Mouse (Mus musculus): ENCODE measurements around the gene Praf2. TPM values are rescaled to one million over a fixed set of nuclear protein-coding genes. Genes with fewer than 3 reads are reported as not detected.
A peak's percentile ranks its signal among the peaks of the same experiment; 100 is the strongest.

The Praf2 gene
- polyA plus RNA-seq, 1 experiment from 2014 or later, result 66.5 TPM

DNA sequence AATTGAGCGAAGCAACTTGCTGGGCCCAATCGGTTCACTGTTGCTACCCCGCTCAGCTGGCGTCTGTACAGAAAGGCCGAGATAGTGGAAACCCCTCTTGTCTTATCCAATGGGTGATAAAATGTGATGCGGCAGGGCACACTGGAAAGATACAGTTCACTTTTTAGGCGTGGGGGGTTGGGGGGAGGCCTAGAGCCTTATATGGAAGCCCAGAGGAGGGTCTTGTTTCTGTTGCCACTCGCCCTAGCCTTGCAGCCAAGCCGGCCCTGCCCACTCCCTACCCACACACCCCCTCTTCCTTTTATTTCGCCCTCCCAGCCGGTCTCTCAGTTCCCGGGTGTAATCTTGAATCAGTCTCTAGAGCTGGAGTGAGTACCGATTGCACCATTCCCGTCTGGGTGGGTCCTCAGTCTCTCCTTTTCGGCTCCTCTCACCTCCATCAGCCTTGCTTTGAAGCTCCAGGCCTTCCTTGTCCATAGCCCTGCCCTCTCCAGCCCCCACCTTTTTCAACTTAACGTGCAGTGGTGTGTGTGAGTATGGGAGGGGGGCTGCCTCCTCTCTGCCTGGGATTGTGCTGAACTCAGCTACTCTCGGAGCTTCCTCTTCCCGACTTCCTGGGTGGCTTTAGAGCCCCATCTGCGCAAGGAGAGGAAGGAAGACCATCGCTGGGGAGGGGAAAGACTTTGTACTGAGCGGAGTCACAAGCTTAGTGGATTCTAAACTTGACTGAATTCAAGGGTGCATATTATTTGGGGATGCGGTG lies 35.6 kb downstream of the Praf2 start:
- peak overlapping the region; percentile 71 for H3K4me2 ChIP-seq
- peak overlapping the region; percentile 64 for H3K4me3 ChIP-seq (replicated peaks)
- no peaks in the 10 kb centered on the region for H3K27me3 ChIP-seq
- no peak overlapping the region for H3K27ac ChIP-seq
- 17% methylated on average over 22 of the region's 22 CpGs for WGBS
- ATAC-seq (ENCODE audit: insufficient number of reproducible peaks, insufficient read depth, low FRiP score, low TSS enrichment, low read depth), result no peak
- peak overlapping the region; percentile 67 for H3K9ac ChIP-seq (replicated peaks)
- peaks cover 24% of the 10 kb centered on the region for H3K4me1 ChIP-seq (replicated peaks)
- H3K36me3 ChIP-seq, result peaks cover 27% of the 10 kb centered on the region
- H3K9me3 ChIP-seq, result no peaks in the 10 kb centered on the region

GRCm38 (mm10) chrX:7764657-7765280 lies 36.5 kb downstream of the Praf2 start:
- no peaks in the 10 kb centered on the region for H3K9me3 ChIP-seq

DNA sequence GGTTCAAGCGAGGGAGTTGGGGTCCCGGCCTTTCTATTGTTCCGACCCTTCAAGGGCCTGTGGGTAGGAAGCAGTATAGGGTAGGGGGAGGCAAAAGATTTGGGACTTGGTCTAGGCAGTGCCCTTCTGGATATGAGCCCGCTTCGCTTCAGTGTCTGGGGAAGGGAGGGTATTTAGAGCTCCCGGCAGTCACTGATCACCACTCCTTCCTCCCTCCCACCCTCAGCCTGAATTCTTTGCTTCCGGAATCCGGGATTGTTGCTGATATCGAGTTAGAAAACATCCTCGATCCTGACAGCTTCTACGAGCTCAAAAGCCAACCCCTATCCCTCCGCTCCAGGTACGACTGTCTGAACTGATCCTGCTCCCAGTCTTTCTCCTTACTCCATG lies 37.0 kb downstream of the Praf2 start:
- WGBS, result 27% methylated on average over 13 of the region's 13 CpGs
- ATAC-seq (ENCODE audit: insufficient number of reproducible peaks, insufficient read depth, low FRiP score, low TSS enrichment, low read depth), result no peak
- Histone ChIP-seq H3K4me2 (peak overlapping the region; percentile 71), H3K9ac (replicated peaks) (no peak overlapping the region), H3K27ac (no peak overlapping the region), H3K4me3 (replicated peaks) (peak overlapping the region; percentile 9; the same call in 1 of the 2 replicates), H3K4me1 (replicated peaks) (peaks cover 24% of the 10 kb centered on the region), H3K9me3 (no peaks in the 10 kb centered on the region), H3K27me3 (no peaks in the 10 kb centered on the region), H3K36me3 (peaks cover 39% of the 10 kb centered on the region)

More at GRCm38 (mm10) chrX:7764657-7765280, 36.5 kb downstream of the Praf2 start:
- no peak for ATAC-seq (ENCODE audit: insufficient number of reproducible peaks, insufficient read depth, low FRiP score, low TSS enrichment, low read depth)
- Histone ChIP-seq H3K9ac (replicated peaks) (no peak overlapping the region), H3K27me3 (no peaks in the 10 kb centered on the region), H3K4me3 (replicated peaks) (peak overlapping the region; percentile 64), H3K4me1 (replicated peaks) (peaks cover 24% of the 10 kb centered on the region), H3K36me3 (peaks cover 35% of the 10 kb centered on the region), H3K27ac (no peak overlapping the region), H3K4me2 (peak overlapping the region; percentile 71)
- WGBS, result 26% methylated on average over 9 of the region's 9 CpGs

DNA sequence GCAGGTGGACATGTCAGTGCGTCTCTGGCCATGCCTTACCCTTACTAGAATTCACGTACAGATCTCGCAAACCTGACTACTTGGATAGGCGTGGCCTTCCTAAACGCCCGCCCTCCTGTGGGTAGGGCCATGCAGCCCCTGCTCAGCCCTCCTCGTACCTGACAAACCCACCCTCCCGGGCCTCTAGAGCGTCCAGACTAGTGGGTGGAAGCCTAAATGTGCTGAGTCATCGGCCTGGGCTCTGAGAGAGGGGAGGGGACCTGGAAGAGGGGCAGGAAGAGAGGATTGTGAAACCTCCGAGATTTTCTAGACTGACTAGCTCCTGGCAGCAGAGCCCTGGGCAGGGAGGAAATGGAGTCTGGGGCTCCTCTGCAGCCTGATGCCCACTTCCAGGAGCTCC lies 37.5 kb downstream of the Praf2 start:
- Histone ChIP-seq H3K4me3 (replicated peaks) (peak overlapping the region; percentile 9; the same call in 1 of the 2 replicates), H3K27ac (no peak overlapping the region), H3K36me3 (peaks cover 44% of the 10 kb centered on the region), H3K4me1 (replicated peaks) (peaks cover 24% of the 10 kb centered on the region), H3K4me2 (peak overlapping the region; percentile 71), H3K9ac (replicated peaks) (no peak overlapping the region), H3K9me3 (no peaks in the 10 kb centered on the region), H3K27me3 (no peaks in the 10 kb centered on the region)
- WGBS, result 11% methylated on average over 11 of the region's 11 CpGs
- ATAC-seq (ENCODE audit: insufficient number of reproducible peaks, insufficient read depth, low FRiP score, low TSS enrichment, low read depth), result no peak

DNA sequence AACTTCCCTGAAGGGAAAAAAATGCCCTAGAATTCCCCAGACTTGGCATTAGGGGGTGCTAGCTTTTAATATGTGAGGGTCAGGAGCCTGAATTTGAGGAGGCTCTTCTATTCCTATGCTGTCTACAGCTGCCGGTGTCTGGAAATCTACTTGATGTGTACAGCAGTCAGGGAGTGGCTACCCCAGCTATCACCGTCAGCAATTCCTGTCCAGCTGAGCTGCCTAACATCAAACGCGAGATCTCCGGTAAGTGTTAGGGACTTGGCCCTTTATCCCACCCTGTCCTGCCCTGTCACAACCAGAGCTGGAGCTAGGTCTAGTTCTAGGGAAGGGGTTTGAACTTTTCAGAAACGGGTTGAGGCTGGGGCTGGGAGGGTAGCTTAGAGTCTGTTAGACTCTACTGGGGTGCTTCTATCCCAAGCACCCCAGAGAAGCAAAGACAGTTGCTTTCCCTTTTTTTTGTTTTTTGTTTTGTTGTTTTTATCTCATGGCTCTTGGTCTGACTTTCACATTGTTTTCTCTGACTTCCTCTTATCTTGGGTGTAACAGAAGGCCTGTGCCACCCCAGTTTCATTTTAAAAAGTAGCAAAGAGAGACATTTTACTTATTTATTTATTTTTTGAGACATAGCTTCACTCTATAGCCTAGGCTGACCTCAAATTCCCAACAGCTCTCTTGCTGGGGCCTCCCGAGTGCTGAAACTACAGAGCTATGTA lies 41.2 kb downstream of the Praf2 start:
- Histone ChIP-seq H3K4me1 (replicated peaks) (peaks cover 17% of the 10 kb centered on the region), H3K4me2 (no peak overlapping the region), H3K36me3 (peaks cover 73% of the 10 kb centered on the region), H3K9ac (replicated peaks) (no peak overlapping the region), H3K9me3 (no peaks in the 10 kb centered on the region), H3K4me3 (replicated peaks) (no peak overlapping the region), H3K27me3 (no peaks in the 10 kb centered on the region), H3K27ac (no peak overlapping the region)
- no peak for ATAC-seq (ENCODE audit: insufficient number of reproducible peaks, insufficient read depth, low FRiP score, low TSS enrichment, low read depth)
- WGBS, result 90% methylated on average over 7 of the region's 7 CpGs

- peaks cover 56% of the 10 kb centered on the region for H3K36me3 ChIP-seq
- no peaks in the 10 kb centered on the region for H3K9me3 ChIP-seq
- H3K4me1 ChIP-seq (replicated peaks), result no peaks in the 10 kb centered on the region
- H3K27ac ChIP-seq, result no peak overlapping the region
- H3K4me3 ChIP-seq (replicated peaks), result no peak overlapping the region
- no peak overlapping the region for H3K4me2 ChIP-seq
- WGBS, result 50% methylated on average over 2 of the region's 2 CpGs
- no peak overlapping the region for H3K9ac ChIP-seq (replicated peaks)
- H3K27me3 ChIP-seq, result no peaks in the 10 kb centered on the region
- no peak for ATAC-seq (ENCODE audit: insufficient number of reproducible peaks, insufficient read depth, low FRiP score, low TSS enrichment, low read depth)
Observed at GRCm38 (mm10) chrX:7772766-7773165, 44.5 kb downstream of the Praf2 start.

GRCm38 (mm10) chrX:7775501-7776205 lies 47.4 kb downstream of the Praf2 start:
- Histone ChIP-seq H3K36me3 (peaks cover 30% of the 10 kb centered on the region), H3K4me3 (replicated peaks) (no peak overlapping the region), H3K27me3 (no peaks in the 10 kb centered on the region), H3K27ac (no peak overlapping the region), H3K4me1 (replicated peaks) (no peaks in the 10 kb centered on the region), H3K9me3 (no peaks in the 10 kb centered on the region), H3K4me2 (no peak overlapping the region), H3K9ac (replicated peaks) (no peak overlapping the region)
- 80% methylated on average over 9 of the region's 9 CpGs for WGBS
- ATAC-seq (ENCODE audit: insufficient number of reproducible peaks, insufficient read depth, low FRiP score, low TSS enrichment, low read depth), result no peak

DNA sequence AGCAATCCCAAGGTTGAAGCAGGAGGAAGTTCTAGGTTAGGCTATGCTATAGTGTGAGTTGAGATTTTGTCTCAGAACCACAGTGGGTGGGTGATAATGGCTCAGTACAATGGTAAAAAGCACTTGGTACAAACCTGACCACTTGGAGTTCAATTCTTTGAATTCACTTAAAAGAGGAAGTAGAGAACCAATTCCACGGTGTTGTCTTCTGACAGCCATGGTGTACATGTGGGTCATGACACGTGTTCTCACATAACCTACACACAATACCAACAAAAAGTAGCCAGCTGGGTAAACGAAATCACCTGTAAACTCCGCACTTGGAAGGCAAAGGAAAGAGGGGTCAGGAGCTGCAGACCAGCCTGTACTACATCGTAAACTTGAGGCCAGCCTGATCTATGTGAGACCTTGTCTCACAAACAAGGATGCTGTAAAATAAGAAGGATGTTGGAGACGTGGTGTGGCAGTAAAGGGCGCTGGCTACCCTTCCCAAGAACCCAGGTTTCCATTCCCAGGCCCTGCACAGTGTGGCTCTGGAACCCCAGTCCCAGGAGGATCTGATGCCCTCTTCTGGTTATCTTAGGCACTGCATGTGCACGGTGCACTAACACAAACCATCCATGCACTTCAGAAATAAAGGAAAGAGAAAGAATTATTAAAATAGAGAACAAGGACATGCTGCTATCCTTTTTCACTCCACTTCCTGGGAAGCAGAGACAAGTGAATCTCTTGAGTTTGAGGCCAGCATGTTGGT lies 48.3 kb downstream of the Praf2 start:
- no peak for ATAC-seq (ENCODE audit: insufficient number of reproducible peaks, insufficient read depth, low FRiP score, low TSS enrichment, low read depth)
- Histone ChIP-seq H3K4me3 (replicated peaks) (no peak overlapping the region), H3K4me2 (no peak overlapping the region), H3K27me3 (no peaks in the 10 kb centered on the region), H3K4me1 (replicated peaks) (no peaks in the 10 kb centered on the region), H3K27ac (no peak overlapping the region), H3K9ac (replicated peaks) (no peak overlapping the region), H3K9me3 (no peaks in the 10 kb centered on the region), H3K36me3 (peaks cover 22% of the 10 kb centered on the region)
- 47% methylated on average over 8 of the region's 8 CpGs for WGBS

- H3K9me3 ChIP-seq, result no peaks in the 10 kb centered on the region
- H3K4me3 ChIP-seq (replicated peaks), result no peak overlapping the region
- H3K4me2 ChIP-seq, result no peak overlapping the region
- no peaks in the 10 kb centered on the region for H3K27me3 ChIP-seq
- peaks cover 7% of the 10 kb centered on the region for H3K36me3 ChIP-seq
- 68% methylated on average over 7 of the region's 7 CpGs for WGBS
- no peak overlapping the region for H3K27ac ChIP-seq
- no peak for ATAC-seq (ENCODE audit: insufficient number of reproducible peaks, insufficient read depth, low FRiP score, low TSS enrichment, low read depth)
- H3K4me1 ChIP-seq (replicated peaks), result no peaks in the 10 kb centered on the region
- no peak overlapping the region for H3K9ac ChIP-seq (replicated peaks)
Observed at GRCm38 (mm10) chrX:7778450-7779244, 50.4 kb downstream of the Praf2 start.

GRCm38 (mm10) chrX:7779294-7779693 lies 51.1 kb downstream of the Praf2 start:
- H3K9ac ChIP-seq (replicated peaks), result no peak overlapping the region
- peaks cover under 1% of the 10 kb centered on the region; the same call in 1 of the 2 replicates for H3K36me3 ChIP-seq
- H3K4me2 ChIP-seq, result no peak overlapping the region
- no peaks in the 10 kb centered on the region for H3K4me1 ChIP-seq (replicated peaks)
- WGBS, result 15% methylated on average over 3 of the region's 3 CpGs
- no peak overlapping the region for H3K27ac ChIP-seq
- H3K9me3 ChIP-seq, result no peaks in the 10 kb centered on the region
- no peak for ATAC-seq (ENCODE audit: insufficient number of reproducible peaks, insufficient read depth, low FRiP score, low TSS enrichment, low read depth)
- H3K4me3 ChIP-seq (replicated peaks), result no peak overlapping the region
- no peaks in the 10 kb centered on the region for H3K27me3 ChIP-seq

All from limb, embryonic 12.5 days (tissue).